Mouse (Mus musculus) neural tube, embryonic 12.5 days (tissue): ENCODE results near the gene H2-Ab1. TPM values are rescaled to one million over a fixed set of nuclear protein-coding genes. Genes with fewer than 3 reads are reported as not detected.

Experiments used
- ATAC-seq: fragments of 200-750 bp; cut with Nextera tagmentation; 2 replicates; pipeline ENCODE4 v1.8.0; 2017; ENCODE audit warnings: low read depth, mild to moderate bottlenecking, moderate TSS enrichment, moderate library complexity; ENCODE audit not compliant: low FRiP score
- H3K27ac ChIP-seq: fragments of 300-500 bp; sonication (generic); 2 replicates; pipeline ENCODE4 v1.5.1; 2016
- H3K27me3 ChIP-seq: fragments of 300-500 bp; sonication (generic); replicated peaks from 2 replicates; pipeline ENCODE4 v1.6.1; 2016; ENCODE audit warnings: mild to moderate bottlenecking
- H3K36me3 ChIP-seq: fragments of 300-500 bp; sonication (generic); 2 replicates; pipeline ENCODE4 v1.6.1; 2016; ENCODE audit warnings: mild to moderate bottlenecking
- H3K4me1 ChIP-seq: fragments of 300-500 bp; sonication (generic); 2 replicates; pipeline ENCODE4 v1.6.1; 2016
- H3K4me2 ChIP-seq: fragments of 300-500 bp; sonication (generic); replicated peaks from 2 replicates; pipeline ENCODE4 v1.6.1; 2016; ENCODE audit warnings: mild to moderate bottlenecking
- H3K4me3 ChIP-seq: fragments of 300-500 bp; sonication (generic); 2 replicates; pipeline ENCODE4 v1.5.1; 2016
- H3K9ac ChIP-seq: fragments of 300-500 bp; sonication (generic); 2 replicates; pipeline ENCODE4 v1.6.1; 2016; ENCODE audit warnings: mild to moderate bottlenecking
- H3K9me3 ChIP-seq: fragments of 300-500 bp; sonication (generic); 2 replicates; pipeline ENCODE4 v1.6.1; 2016; ENCODE audit warnings: mild to moderate bottlenecking
- WGBS: fragments of 180-500 bp; shearing (Covaris S2); methylation state at CpG from one replicate; pipeline ENCODE4 v1.1.7; 2016; 5-methylcytosine and 5-hydroxymethylcytosine counted together
- polyA plus RNA-seq: library from polyadenylated mRNA; unstranded; fragments of >200 nt; fragmentation: Nextera tagmentation; extraction: Ambion mirVana; gene quantifications from 2 replicates; pipeline ENCODE4 v1.2.1, GENCODE M21; 2016

Gene H2-Ab1
- polyA plus RNA-seq, 1 experiment from 2014 or later: 1.6 TPM

DNA sequence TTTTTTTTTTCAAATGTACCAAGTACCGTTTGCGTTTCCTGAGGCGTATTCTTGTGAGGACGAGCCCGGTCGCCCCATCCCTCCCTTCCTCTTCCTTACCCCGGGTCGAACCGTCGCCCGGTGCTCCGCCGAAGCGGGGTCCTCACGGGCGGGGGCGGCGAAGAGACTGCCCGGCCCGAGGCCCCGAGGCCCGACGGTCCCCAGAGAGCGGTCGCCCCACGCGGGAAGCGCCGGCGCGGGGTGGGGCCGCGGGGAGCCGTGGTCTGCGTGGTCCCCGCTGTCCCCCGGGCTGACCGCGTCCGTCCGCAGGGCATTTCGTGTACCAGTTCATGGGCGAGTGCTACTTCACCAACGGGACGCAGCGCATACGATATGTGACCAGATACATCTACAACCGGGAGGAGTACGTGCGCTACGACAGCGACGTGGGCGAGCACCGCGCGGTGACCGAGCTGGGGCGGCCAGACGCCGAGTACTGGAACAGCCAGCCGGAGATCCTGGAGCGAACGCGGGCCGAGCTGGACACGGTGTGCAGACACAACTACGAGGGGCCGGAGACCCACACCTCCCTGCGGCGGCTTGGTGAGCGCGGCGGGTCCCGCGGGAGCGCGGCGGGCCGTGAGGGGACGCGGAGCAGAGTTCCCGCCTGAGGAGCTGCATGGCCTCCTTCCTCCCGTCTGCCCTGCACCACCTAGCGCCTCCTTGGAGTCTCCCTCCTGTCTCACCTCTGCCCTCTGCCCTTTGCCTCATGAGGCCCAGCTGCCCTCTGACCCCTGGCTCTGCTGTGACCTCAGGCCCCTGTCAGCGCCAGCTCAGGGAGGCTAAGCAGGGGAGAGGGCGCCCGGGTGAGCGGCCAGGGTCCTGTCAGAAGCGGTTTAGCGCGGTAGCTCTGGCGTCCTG lies 7.2 kb downstream of the H2-Ab1 start:
- Histone ChIP-seq H3K27ac (no peak overlapping the region), H3K36me3 (no peaks in the 10 kb centered on the region), H3K4me3 (peak overlapping the region; percentile 51), H3K4me1 (peaks cover 20% of the 10 kb centered on the region), H3K27me3 (peaks cover 16% of the 10 kb centered on the region), H3K4me2 (peak overlapping the region; percentile 98), H3K9ac (peak overlapping the region; percentile 68), H3K9me3 (no peaks in the 10 kb centered on the region)
- ATAC-seq: no peak
- under 1% methylated on average over 93 of the region's 93 CpGs for WGBS

DNA sequence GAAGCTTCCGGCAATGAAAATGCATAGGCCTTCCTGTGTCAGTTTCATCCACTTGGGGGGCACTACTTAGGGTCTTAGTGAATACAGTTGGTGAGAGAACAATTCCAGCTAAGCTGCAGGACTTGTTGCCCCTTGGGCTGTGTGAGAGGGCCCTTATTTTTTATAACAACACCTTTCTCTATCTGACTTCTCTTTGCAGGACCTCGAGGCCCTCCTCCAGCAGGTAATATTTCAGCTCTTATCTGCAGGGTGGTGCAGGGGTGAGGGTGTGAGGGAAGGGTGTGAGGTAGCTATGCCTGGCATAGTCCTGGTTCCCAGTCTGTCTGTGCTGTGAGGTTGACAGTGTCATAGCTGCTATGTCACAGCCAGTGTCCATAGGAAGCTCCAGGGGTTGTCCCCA lies 10.8 kb downstream of the H2-Ab1 start:
- no peak overlapping the region for H3K27ac ChIP-seq
- H3K4me3 ChIP-seq: no peak overlapping the region
- 74% methylated on average over 2 of the region's 2 CpGs for WGBS
- peaks cover 16% of the 10 kb centered on the region for H3K27me3 ChIP-seq
- no peaks in the 10 kb centered on the region for H3K36me3 ChIP-seq
- H3K9me3 ChIP-seq: no peaks in the 10 kb centered on the region
- no peak overlapping the region for H3K9ac ChIP-seq
- H3K4me2 ChIP-seq: no peak overlapping the region
- H3K4me1 ChIP-seq: peaks cover 19% of the 10 kb centered on the region
- no peak for ATAC-seq

DNA sequence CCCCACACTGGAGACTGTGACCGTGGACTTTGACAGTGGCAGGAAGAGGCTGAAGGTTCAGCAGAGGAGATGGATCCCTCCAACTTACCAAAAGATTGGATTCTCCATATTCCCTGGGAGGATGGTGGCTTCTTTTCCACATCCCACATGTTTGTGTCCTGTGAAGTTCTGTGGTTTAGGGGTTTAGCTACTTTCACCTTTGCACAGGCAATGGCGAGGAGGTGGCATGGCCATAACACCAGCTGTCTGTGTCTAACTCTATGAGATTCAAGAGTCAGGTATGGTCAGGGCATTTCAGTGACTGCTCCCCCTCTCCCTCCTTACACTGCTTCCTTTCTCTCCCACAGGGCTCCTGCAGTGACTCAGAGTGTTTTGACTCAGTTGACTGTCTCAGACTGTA lies 11.3 kb downstream of the H2-Ab1 start:
- WGBS: 85% methylated on average over 2 of the region's 2 CpGs
- H3K27ac ChIP-seq: no peak overlapping the region
- H3K9ac ChIP-seq: no peak overlapping the region
- no peaks in the 10 kb centered on the region for H3K9me3 ChIP-seq
- peaks cover 14% of the 10 kb centered on the region for H3K4me1 ChIP-seq
- H3K36me3 ChIP-seq: no peaks in the 10 kb centered on the region
- ATAC-seq: no peak
- H3K4me3 ChIP-seq: no peak overlapping the region
- no peak overlapping the region for H3K4me2 ChIP-seq
- H3K27me3 ChIP-seq: peaks cover 16% of the 10 kb centered on the region

DNA sequence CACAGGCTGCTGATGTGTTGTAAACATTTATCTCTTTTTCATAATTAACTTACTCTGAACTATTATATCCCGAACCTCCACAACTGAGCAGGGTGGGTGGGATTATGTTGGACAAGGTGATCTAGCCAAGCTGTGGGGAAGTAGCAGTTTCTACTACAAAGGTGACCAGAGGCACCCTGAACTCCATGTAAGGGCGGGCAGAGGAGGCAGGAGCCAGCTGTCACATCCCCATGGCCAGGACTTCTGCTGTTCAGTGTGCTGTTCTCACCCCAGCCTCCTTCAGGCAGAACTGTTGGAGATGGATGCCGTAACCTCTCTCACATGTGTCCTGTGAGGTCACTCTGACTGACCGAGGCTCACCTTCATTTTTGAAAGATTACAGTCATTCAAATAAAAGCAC lies 12.3 kb downstream of the H2-Ab1 start:
- H3K9ac ChIP-seq: no peak overlapping the region
- ATAC-seq: no peak
- WGBS: 74% methylated on average over 4 of the region's 4 CpGs

DNA sequence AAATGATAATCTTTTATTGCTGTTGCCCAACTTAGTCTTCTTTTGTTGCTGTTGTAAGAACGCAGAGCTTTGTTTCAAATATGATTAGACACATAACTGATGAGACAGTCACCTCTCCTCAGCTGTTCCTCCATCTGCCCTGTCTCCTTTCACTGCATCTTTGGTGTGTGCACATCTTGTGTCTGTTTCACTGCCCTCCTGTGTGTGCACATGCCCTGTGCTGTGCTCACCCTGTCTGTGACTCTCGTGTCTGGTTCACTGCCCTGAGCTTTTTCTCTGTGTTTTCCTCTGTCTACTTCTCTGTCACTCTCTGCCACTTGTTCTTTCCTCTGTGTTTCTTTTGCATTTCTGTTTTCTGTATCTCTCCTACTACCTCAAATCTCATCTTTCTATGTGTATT lies 12.7 kb downstream of the H2-Ab1 start:
- peaks cover 3% of the 10 kb centered on the region; the same call in 1 of the 2 replicates for H3K27me3 ChIP-seq
- 86% methylated on average over 2 of the region's 2 CpGs for WGBS
- ATAC-seq: no peak
- H3K9ac ChIP-seq: no peak overlapping the region
- no peak overlapping the region for H3K4me2 ChIP-seq
- peaks cover 1% of the 10 kb centered on the region; the same call in 1 of the 2 replicates for H3K4me1 ChIP-seq
- no peaks in the 10 kb centered on the region for H3K36me3 ChIP-seq
- H3K27ac ChIP-seq: no peak overlapping the region
- H3K4me3 ChIP-seq: no peak overlapping the region
- H3K9me3 ChIP-seq: no peaks in the 10 kb centered on the region

More for the DNA sequence above, 12.3 kb downstream of the H2-Ab1 start:
- Histone ChIP-seq H3K4me2 (no peak overlapping the region), H3K9me3 (no peaks in the 10 kb centered on the region), H3K4me3 (no peak overlapping the region), H3K27ac (no peak overlapping the region), H3K36me3 (no peaks in the 10 kb centered on the region), H3K27me3 (peaks cover 8% of the 10 kb centered on the region), H3K4me1 (peaks cover 5% of the 10 kb centered on the region)

DNA sequence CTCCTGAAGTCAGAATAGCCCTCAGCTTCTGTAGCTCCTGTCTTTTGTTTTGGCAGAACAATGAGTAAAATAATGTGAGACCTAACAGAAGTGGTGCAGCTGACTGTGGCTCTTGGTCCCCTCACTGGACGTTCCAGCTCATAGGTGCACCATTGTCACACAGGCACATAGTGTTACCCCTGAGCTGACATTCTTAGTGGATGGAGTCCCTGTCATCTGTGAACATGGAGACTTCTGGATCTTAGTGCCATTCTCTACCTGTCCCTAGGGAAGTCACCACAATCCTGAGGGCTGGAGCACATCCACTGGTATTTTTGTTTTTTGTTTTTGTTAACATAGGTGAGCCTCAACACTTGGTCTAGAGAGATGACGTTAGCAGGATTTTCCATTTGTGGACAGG lies 13.5 kb downstream of the H2-Ab1 start:
- H3K36me3 ChIP-seq: no peaks in the 10 kb centered on the region
- no peaks in the 10 kb centered on the region for H3K27me3 ChIP-seq
- H3K27ac ChIP-seq: no peak overlapping the region
- H3K9me3 ChIP-seq: no peaks in the 10 kb centered on the region
- H3K4me1 ChIP-seq: no peaks in the 10 kb centered on the region
- no peak overlapping the region for H3K4me3 ChIP-seq
- no peak overlapping the region for H3K9ac ChIP-seq
- no peak for ATAC-seq
- 80% methylated on average over 2 of the region's 2 CpGs for WGBS
- H3K4me2 ChIP-seq: no peak overlapping the region

DNA sequence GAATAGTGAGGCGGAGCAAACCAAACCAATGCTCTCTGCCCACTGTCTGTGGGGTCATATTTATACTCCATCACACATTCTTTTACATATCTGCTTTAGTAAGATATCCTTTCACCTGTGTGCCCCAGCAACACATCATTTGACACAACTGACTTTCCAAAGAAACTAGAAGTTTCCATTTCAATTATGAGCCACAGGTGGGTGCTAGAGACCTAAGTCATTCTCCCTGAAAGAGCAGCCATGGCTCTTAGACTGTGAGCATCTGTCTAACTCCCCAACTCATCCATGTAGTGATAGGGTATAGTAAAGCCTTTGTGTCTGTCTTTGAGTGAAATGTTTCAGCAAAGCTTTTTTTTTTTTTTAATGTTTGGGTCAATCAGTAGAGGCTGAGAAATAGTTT lies 14.6 kb downstream of the H2-Ab1 start:
- no peak for ATAC-seq

DNA sequence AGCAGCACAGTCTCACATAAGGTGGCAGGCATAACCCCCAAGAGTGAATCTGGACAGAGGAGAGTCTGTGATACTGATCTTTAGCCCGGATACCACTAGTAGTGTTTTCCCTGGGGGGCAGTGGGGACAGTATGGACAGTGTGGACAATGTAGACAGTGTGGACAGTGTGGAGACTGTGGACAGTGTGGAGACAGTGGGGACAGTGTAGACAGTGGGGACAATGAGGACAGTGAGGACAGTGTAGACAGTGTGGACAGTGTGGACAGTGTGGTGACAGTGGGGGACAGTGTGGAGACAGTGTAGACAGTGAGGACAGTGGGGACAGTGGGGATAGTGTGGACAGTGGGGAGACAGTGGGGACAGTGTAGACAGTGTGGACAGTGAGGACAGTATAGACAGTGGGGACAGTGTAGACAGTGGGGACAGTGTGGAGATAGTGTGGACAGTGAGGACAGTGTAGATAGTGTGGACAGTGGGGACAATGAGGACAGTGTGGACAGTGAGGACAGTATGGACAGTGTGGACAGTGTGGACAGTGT lies 23.1 kb downstream of the H2-Ab1 start:
- 0 out of 2 replicates have a peak, but pooled peaks cover 3% of the 10 kb centered on the region for H3K9me3 ChIP-seq

More for the DNA sequence above, 14.6 kb downstream of the H2-Ab1 start:
- H3K4me1 ChIP-seq: no peaks in the 10 kb centered on the region
- H3K9me3 ChIP-seq: 0 out of 2 replicates have a peak, but pooled peaks cover 3% of the 10 kb centered on the region
- H3K27ac ChIP-seq: no peak overlapping the region
- no peak overlapping the region for H3K4me2 ChIP-seq
- no peak overlapping the region for H3K4me3 ChIP-seq
- WGBS: 86% methylated on average over 1 of the region's 1 CpGs
- H3K27me3 ChIP-seq: no peaks in the 10 kb centered on the region
- H3K9ac ChIP-seq: no peak overlapping the region
- H3K36me3 ChIP-seq: no peaks in the 10 kb centered on the region

DNA sequence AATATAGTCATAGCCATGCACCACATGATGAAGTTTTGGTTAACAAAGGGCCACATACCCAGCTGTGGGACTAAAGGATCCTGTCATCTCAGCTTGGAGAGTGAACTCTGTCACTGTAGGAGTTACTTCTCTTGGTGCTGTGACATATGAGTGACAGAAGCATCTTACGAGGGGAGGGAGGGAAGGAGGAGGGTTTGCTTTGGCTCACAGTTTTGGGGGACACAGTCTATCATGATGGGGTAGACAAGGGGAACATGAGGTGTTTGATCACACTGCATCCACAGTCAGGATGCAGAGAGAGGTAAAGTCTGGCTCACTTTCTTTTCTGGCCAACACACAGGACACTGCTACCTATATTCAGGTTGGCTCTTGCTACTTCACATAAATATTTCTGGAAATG lies 24.3 kb downstream of the H2-Ab1 start:
- H3K4me1 ChIP-seq: no peaks in the 10 kb centered on the region
- WGBS: 89% methylated on average over 1 of the region's 1 CpGs
- H3K4me2 ChIP-seq: no peak overlapping the region

More for the DNA sequence above, 23.1 kb downstream of the H2-Ab1 start:
- no peak overlapping the region for H3K4me2 ChIP-seq
- H3K4me3 ChIP-seq: no peak overlapping the region
- no peak overlapping the region for H3K9ac ChIP-seq
- no peaks in the 10 kb centered on the region for H3K4me1 ChIP-seq
- H3K36me3 ChIP-seq: no peaks in the 10 kb centered on the region
- H3K27me3 ChIP-seq: no peaks in the 10 kb centered on the region
- 81% methylated on average over 1 of the region's 1 CpGs for WGBS
- no peak overlapping the region for H3K27ac ChIP-seq
- ATAC-seq: no peak

DNA sequence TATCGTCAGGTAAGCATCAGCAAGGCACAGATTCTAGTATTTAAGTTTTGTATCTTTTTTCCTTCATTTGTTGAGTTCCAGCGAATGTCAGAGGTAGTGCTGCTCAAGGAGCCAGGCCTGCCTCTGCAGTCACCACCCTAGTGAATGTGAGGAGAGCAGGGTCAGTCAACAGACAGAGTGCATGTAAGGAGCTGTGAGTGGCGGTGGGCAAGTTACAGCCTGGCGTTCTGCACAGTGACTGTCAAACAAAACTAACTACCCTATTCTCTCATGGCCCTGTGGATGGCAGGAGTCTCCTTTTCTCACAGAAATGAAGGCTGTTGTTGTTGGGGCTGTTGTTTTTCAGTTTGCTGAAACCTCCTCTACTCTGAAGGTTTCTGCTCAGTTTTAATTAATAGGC lies 27.9 kb downstream of the H2-Ab1 start:
- Histone ChIP-seq H3K9me3 (no peaks in the 10 kb centered on the region), H3K27ac (no peak overlapping the region), H3K9ac (no peak overlapping the region), H3K27me3 (no peaks in the 10 kb centered on the region), H3K4me1 (no peaks in the 10 kb centered on the region), H3K4me2 (no peak overlapping the region), H3K36me3 (no peaks in the 10 kb centered on the region), H3K4me3 (no peak overlapping the region)
- 79% methylated on average over 4 of the region's 4 CpGs for WGBS
- ATAC-seq: no peak

More for the DNA sequence above, 24.3 kb downstream of the H2-Ab1 start:
- no peaks in the 10 kb centered on the region for H3K27me3 ChIP-seq
- no peaks in the 10 kb centered on the region for H3K36me3 ChIP-seq
- no peak overlapping the region for H3K9ac ChIP-seq
- no peak overlapping the region for H3K27ac ChIP-seq
- H3K4me3 ChIP-seq: no peak overlapping the region
- H3K9me3 ChIP-seq: no peaks in the 10 kb centered on the region
- no peak for ATAC-seq

DNA sequence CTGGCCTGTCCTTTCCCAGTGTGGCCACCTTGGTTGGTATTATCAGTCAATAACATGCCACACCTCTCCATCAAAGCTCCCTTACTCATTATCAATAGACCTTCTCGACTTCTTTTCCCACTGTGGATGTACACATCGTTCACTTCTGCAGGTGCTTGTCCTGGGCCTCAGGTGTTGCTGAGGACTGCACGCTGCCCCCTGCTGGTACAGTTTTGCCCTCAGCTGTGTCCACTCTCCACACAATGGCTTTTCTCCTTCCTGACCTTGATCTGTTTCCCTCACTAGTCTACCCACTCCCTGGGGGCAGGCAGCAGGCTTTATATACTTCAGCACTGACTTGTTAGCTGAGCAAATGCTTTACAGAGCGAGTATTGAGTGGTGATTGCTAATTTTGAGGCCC lies 28.4 kb downstream of the H2-Ab1 start:
- Histone ChIP-seq H3K4me2 (no peak overlapping the region), H3K9me3 (no peaks in the 10 kb centered on the region), H3K27me3 (no peaks in the 10 kb centered on the region), H3K36me3 (no peaks in the 10 kb centered on the region), H3K4me3 (no peak overlapping the region), H3K4me1 (no peaks in the 10 kb centered on the region), H3K27ac (no peak overlapping the region), H3K9ac (no peak overlapping the region)
- WGBS: 46% methylated on average over 4 of the region's 4 CpGs
- no peak for ATAC-seq

DNA sequence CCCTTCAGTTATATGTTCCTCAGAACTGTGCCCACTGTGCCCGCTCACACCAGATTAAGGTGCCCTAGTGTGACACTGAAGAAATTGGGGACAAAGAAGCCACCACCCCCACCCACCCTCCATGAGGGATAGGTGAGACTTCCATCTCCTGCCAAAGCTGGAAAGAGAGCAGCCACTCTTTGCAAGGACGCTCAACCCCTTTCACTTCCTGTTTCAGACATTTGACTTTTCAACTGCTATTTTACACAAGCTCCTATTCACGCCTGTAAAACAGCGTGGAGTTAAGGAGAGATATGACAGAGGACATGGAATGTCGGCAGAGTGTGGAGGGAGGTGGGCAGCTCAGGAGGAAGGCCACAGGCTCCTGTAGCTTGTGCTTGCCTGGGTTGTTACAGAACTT lies 29.0 kb downstream of the H2-Ab1 start:
- ATAC-seq: no peak
- no peak overlapping the region for H3K9ac ChIP-seq
- 82% methylated on average over 5 of the region's 5 CpGs for WGBS
- no peaks in the 10 kb centered on the region for H3K27me3 ChIP-seq
- no peaks in the 10 kb centered on the region for H3K36me3 ChIP-seq
- H3K4me3 ChIP-seq: no peak overlapping the region
- H3K4me2 ChIP-seq: no peak overlapping the region
- H3K9me3 ChIP-seq: no peaks in the 10 kb centered on the region
- H3K4me1 ChIP-seq: no peaks in the 10 kb centered on the region
- H3K27ac ChIP-seq: no peak overlapping the region
